Mouse (Mus musculus) limb, embryonic 14.5 days (tissue): Measurements from ENCODE around the gene Tiam1. TPM values are rescaled to one million over a fixed set of nuclear protein-coding genes. Genes with fewer than 3 reads are reported as not detected.

Source experiments
- ATAC-seq: fragments of 200-750 bp; cut with Nextera tagmentation; 2 replicates; pipeline ENCODE4 v1.8.0; 2017; ENCODE audit warnings: low read depth, moderate number of reproducible peaks, moderate TSS enrichment; ENCODE audit not compliant: low FRiP score
- DNase-seq: peaks from one replicate; pipeline ENCODE4 v3.0.0-alpha.2; 2015; ENCODE audit warnings: low spot score
- H3K27ac ChIP-seq: fragments of 300-500 bp; sonication (generic); replicated peaks from 2 replicates; pipeline ENCODE4 v1.5.1; 2014; ENCODE audit warnings: low read depth, mild to moderate bottlenecking, low read length, moderate library complexity, mixed read lengths
- H3K27me3 ChIP-seq: fragments of 300-500 bp; sonication (generic); 2 replicates; pipeline ENCODE4 v1.6.1; 2014; ENCODE audit warnings: low read length, mixed read lengths; ENCODE audit not compliant: control insufficient read depth, insufficient read depth
- H3K36me3 ChIP-seq: fragments of 300-500 bp; sonication (generic); 2 replicates; pipeline ENCODE4 v1.6.1; 2014; ENCODE audit warnings: mild to moderate bottlenecking, low read length, moderate library complexity, mixed read lengths; ENCODE audit not compliant: control insufficient read depth, insufficient read depth
- H3K4me1 ChIP-seq: fragments of 300-500 bp; sonication (generic); 2 replicates; pipeline ENCODE4 v1.6.1; 2014; ENCODE audit warnings: antibody characterized with exemption, low read length, mixed read lengths; ENCODE audit not compliant: control insufficient read depth, insufficient read depth
- H3K4me2 ChIP-seq: fragments of 300-500 bp; sonication (generic); replicated peaks from 2 replicates; pipeline ENCODE4 v1.6.1; 2014; ENCODE audit warnings: low read depth, mild to moderate bottlenecking, low read length, moderate library complexity; ENCODE audit not compliant: severe bottlenecking
- H3K4me3 ChIP-seq: fragments of 300-500 bp; sonication (generic); replicated peaks from 2 replicates; pipeline ENCODE4 v1.5.1; 2014; ENCODE audit warnings: low read length
- H3K9ac ChIP-seq: fragments of 300-500 bp; sonication (generic); 2 replicates; pipeline ENCODE4 v1.6.1; 2014; ENCODE audit warnings: mild to moderate bottlenecking, low read depth, low read length, moderate library complexity; ENCODE audit not compliant: severe bottlenecking
- H3K9me3 ChIP-seq: fragments of 300-500 bp; sonication (generic); 2 replicates; pipeline ENCODE4 v1.6.1; 2016; ENCODE audit warnings: low read length; ENCODE audit not compliant: control insufficient read depth
- POLR2A ChIP-seq: fragments of 200-500 bp; IDR thresholded peaks from 2 replicates; pipeline ENCODE4 v1.8.0; 2012; ENCODE audit warnings: inconsistent platforms, mild to moderate bottlenecking, moderate library complexity, borderline replicate concordance; ENCODE audit not compliant: insufficient read depth, insufficient read length; ENCODE audit errors: extremely low read depth
- WGBS: fragments of 180-500 bp; shearing (Covaris S2); extraction: QIAGEN DNeasy Blood & Tissue Kit; methylation state at CpG from one replicate; pipeline ENCODE4 v1.1.7; 2014; 5-methylcytosine and 5-hydroxymethylcytosine counted together
- polyA plus RNA-seq, 2 experiments: library from polyadenylated mRNA; depleted of rRNA in 1 of 2; stranded (reverse) in 1 of 2; unstranded in 1 of 2; fragments of >200 nt; fragmentation: Nextera tagmentation in 1 of 2; extraction: Ambion mirVana in 1 of 2; gene quantifications; 2 replicates each; pipeline versions ENCODE4 v1.2.1 to v1.2.3; 2012 to 2014

The Tiam1 gene
- polyA plus RNA-seq, 2 experiments = 22.4 to 54.9 TPM

DNA sequence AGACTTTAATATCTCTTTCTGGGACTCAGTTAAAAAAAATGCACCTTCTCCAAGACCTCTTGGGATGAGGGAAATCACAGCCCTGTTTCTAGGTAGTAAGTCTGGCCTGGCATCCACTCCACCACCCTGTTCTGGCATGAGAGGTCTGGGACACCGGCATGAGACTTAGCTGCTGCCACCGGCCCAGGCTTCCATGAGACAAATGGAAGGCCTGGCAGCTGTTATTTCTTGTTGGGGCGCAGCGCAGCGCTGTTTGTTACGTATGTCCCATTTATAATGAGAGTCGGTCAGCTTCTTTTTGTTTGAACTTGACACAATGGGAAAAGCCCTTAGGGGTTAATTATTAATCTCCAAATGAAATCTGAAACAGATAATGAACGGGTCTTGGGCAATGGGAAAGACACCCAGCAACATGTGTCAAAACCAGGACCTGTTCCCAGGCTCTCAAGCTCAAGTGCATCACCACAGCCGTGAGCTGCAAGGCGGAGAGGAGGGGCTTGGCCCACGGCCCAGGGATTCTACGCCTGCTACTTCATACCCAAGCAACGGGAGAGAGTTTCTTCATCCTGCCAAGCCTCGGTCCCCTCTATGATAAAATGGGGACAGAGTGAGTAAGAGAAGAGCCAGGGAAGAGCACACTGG, 219.2 kb downstream of the Tiam1 start:
- TF ChIP-seq POLR2A = no peak
- H3K4me3 ChIP-seq = no peak overlapping the region
- no peaks in the 10 kb centered on the region for H3K9me3 ChIP-seq
- peaks cover 9% of the 10 kb centered on the region for H3K4me1 ChIP-seq
- ATAC-seq (no peak), DNase-seq (peak; percentile 73)
- no peaks in the 10 kb centered on the region for H3K27me3 ChIP-seq
- no peak overlapping the region for H3K4me2 ChIP-seq
- no peak overlapping the region for H3K9ac ChIP-seq
- WGBS = 57% methylated on average over 14 of the region's 14 CpGs
- no peaks in the 10 kb centered on the region for H3K36me3 ChIP-seq
- no peak overlapping the region for H3K27ac ChIP-seq

DNA sequence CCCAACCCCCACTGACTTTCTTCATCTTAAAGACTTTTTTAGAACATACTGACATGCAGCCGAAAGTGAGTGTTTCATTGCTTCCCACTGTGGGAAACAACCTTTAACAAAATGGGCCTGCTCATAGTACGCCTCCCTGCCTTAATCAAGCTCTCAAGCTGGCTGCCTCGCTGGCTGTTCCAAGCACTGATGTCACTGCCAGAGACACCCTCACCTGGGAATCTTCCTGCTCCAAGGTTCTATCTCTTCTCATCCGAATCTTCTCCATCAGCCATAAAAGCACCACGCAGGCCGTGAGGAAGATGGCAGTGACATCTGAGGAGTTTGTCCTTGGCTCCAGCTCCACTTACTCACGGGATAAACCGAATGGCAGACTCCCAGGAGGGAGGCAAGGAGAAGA, 220.3 kb downstream of the Tiam1 start:
- no peaks in the 10 kb centered on the region for H3K9me3 ChIP-seq
- DNase-seq (no peak), ATAC-seq (no peak)
- no peak for TF ChIP-seq POLR2A
- 83% methylated on average over 8 of the region's 8 CpGs for WGBS
- no peak overlapping the region for H3K27ac ChIP-seq
- H3K27me3 ChIP-seq = no peaks in the 10 kb centered on the region
- no peak overlapping the region for H3K4me2 ChIP-seq
- no peaks in the 10 kb centered on the region for H3K36me3 ChIP-seq
- peaks cover 18% of the 10 kb centered on the region for H3K4me1 ChIP-seq
- H3K9ac ChIP-seq = no peak overlapping the region
- no peak overlapping the region for H3K4me3 ChIP-seq

DNA sequence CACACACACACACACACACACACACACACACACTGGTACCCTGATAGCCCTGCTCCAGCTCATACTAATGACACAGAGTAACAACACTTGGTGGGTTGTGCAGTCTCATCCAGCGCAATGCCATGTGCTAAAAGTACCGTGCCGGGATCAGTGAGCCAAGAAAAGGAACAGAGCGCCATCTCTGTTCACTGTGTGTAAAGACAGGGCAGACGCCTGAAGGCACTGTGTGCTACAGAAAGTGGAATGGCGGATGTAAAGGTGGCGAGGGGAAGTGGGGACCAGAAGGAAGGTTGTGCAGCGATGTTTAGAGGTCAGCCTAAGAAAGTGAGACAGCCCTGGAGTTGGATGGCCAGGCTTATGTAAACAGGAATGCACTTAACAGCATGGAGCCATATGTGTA, 221.1 kb downstream of the Tiam1 start:
- H3K27ac ChIP-seq = no peak overlapping the region
- DNase-seq = no peak
- WGBS = 89% methylated on average over 8 of the region's 8 CpGs

DNA sequence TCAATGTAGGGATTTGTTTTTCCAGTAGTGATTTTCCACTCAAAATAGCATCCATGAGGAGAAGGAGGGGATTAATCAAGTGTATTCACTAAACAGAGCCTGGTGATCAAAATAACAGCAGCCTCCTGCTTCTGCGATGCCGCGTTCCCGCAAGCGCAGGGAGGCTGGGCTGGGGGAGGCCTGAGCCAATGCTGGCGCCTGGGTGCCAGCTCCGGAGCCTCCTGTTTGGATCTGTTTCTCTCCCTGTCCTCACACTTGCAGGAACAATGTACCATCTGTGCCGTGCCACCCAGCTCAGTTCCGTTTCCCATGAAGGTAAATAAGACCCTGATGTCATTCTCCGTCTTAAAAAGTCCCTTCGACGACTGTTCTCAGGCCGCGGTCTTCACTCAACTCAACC, 222.2 kb downstream of the Tiam1 start:
- Histone ChIP-seq H3K4me2 (no peak overlapping the region), H3K4me1 (peaks cover 26% of the 10 kb centered on the region), H3K9me3 (no peaks in the 10 kb centered on the region), H3K9ac (no peak overlapping the region), H3K36me3 (no peaks in the 10 kb centered on the region), H3K27me3 (no peaks in the 10 kb centered on the region), H3K27ac (no peak overlapping the region), H3K4me3 (no peak overlapping the region)
- DNase-seq = no peak
- no peak for TF ChIP-seq POLR2A
- no peak for ATAC-seq
- WGBS = 84% methylated on average over 14 of the region's 14 CpGs

More for the DNA sequence above, 221.1 kb downstream of the Tiam1 start:
- Histone ChIP-seq H3K4me2 (no peak overlapping the region), H3K36me3 (no peaks in the 10 kb centered on the region), H3K4me1 (peaks cover 18% of the 10 kb centered on the region), H3K27me3 (no peaks in the 10 kb centered on the region), H3K9me3 (no peaks in the 10 kb centered on the region), H3K9ac (no peak overlapping the region), H3K4me3 (no peak overlapping the region)
- TF ChIP-seq POLR2A = no peak
- no peak for ATAC-seq

DNA sequence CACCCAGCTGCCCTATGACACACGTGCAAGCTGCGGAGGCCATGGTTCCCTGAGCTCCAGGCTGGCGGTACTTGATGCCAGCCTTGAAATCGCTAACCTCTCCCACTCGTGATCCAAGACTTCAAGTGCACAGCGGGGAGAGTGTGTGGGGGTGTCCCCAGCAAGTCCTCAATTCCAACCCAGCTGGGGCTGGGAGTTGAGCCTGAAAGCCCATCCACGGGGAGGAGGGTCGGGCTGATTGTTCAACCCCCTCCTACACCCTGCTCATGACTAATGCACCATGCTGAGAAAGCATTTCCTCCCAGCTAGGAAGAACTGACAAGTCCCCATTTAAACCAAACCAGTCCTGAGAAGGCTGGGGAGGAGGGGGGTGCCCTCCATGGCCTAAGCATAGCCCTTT, 223.2 kb downstream of the Tiam1 start:
- Histone ChIP-seq H3K4me2 (no peak overlapping the region), H3K4me1 (peaks cover 26% of the 10 kb centered on the region), H3K27me3 (no peaks in the 10 kb centered on the region), H3K9ac (no peak overlapping the region), H3K27ac (no peak overlapping the region), H3K36me3 (no peaks in the 10 kb centered on the region), H3K9me3 (no peaks in the 10 kb centered on the region), H3K4me3 (no peak overlapping the region)
- 74% methylated on average over 8 of the region's 8 CpGs for WGBS
- ATAC-seq = no peak
- TF ChIP-seq POLR2A = no peak
- DNase-seq = no peak

DNA sequence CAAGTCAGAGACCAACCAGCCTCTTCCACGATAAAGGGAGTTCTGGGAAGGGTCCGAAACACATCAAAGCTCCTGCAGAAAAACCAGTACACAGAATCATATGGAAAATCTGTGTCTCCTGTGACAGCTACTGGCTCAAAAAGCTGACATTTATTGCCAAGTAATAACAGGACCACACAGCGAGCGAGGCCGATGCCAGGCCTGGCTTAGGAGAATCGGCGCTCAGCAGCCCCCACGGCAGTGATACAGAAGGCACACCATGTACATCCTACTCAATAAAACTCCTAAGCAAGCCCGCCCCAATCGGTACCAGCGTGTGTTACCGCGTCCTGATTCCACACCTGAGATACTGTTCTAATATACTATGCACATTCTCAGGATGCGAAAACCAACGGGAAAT, 226.2 kb downstream of the Tiam1 start:
- Histone ChIP-seq H3K27ac (no peak overlapping the region), H3K9ac (no peak overlapping the region), H3K4me2 (no peak overlapping the region), H3K36me3 (no peaks in the 10 kb centered on the region), H3K4me3 (no peak overlapping the region), H3K9me3 (no peaks in the 10 kb centered on the region), H3K27me3 (no peaks in the 10 kb centered on the region), H3K4me1 (peaks cover 31% of the 10 kb centered on the region)
- WGBS = 61% methylated on average over 15 of the region's 15 CpGs
- DNase-seq (peak; percentile 20), ATAC-seq (no peak; the same call in 1 of the 2 replicates)
- TF ChIP-seq POLR2A = no peak
